Mouse (Mus musculus) myocyte (in vitro differentiated cells): ENCODE results near the gene Ccl8. TPM values are rescaled to one million over a fixed set of nuclear protein-coding genes. Genes with fewer than 3 reads are reported as not detected.

Source experiments
- H3K27me3 ChIP-seq: one replicate; pipeline ENCODE4 v1.6.1; 2011; ENCODE audit not compliant: control insufficient read depth, insufficient read depth, insufficient read length
- H3K36me3 ChIP-seq: one replicate; pipeline ENCODE4 v1.6.1; 2011; ENCODE audit not compliant: control insufficient read depth, insufficient read depth
- H3K4me2 ChIP-seq: one replicate; pipeline ENCODE4 v1.6.1; 2011; ENCODE audit warnings: low read depth, control low read depth
- H3K4me3 ChIP-seq: one replicate; pipeline ENCODE4 v1.5.1; 2011; ENCODE audit warnings: mild to moderate bottlenecking, control low read depth, moderate library complexity
- H3K79me2 ChIP-seq: one replicate; pipeline ENCODE4 v1.6.1; 2011; ENCODE audit not compliant: control insufficient read depth, insufficient read depth
- H3ac ChIP-seq: one replicate; pipeline ENCODE4 v1.6.1; 2011; ENCODE audit not compliant: control insufficient read depth, insufficient read length
- CEBPB ChIP-seq: IDR thresholded peaks from 2 replicates; pipeline ENCODE4 v1.6.1; 2011; ENCODE audit warnings: mild to moderate bottlenecking, moderate library complexity; ENCODE audit not compliant: poor library complexity, insufficient read depth, severe bottlenecking
- E2F4 ChIP-seq: IDR thresholded peaks from one replicate; pipeline ENCODE4 v1.6.1; 2011; ENCODE audit warnings: mild to moderate bottlenecking, control low read depth, moderate library complexity; ENCODE audit not compliant: insufficient read depth
- MAX ChIP-seq: IDR thresholded peaks from one replicate; pipeline ENCODE4 v1.6.1; 2011; ENCODE audit warnings: low read depth, mild to moderate bottlenecking, control low read depth
- MYOD1 ChIP-seq, 3 experiments: IDR thresholded peaks; one replicate each; pipeline ENCODE4 v1.6.1; 2011; ENCODE audit warnings: control low read depth in 2 of 3, low read depth in 2 of 3, mild to moderate bottlenecking in 2 of 3, moderate library complexity in 1 of 3; ENCODE audit not compliant: insufficient read length in 2 of 3, control insufficient read depth in 1 of 3
- MYOG ChIP-seq, 3 experiments: IDR thresholded peaks; one replicate each; pipeline ENCODE4 v1.6.1; 2011; ENCODE audit warnings: control low read depth in 2 of 3, low read depth in 2 of 3, mild to moderate bottlenecking in 2 of 3; ENCODE audit not compliant: insufficient read length in 2 of 3, control insufficient read depth in 1 of 3, insufficient read depth in 1 of 3
- POLR2A ChIP-seq: IDR thresholded peaks from one replicate; pipeline ENCODE4 v1.6.1; 2011; ENCODE audit warnings: low read depth, mild to moderate bottlenecking, control low read depth, moderate library complexity; ENCODE audit not compliant: insufficient read length
- POLR2AphosphoS2 ChIP-seq: IDR thresholded peaks from one replicate; pipeline ENCODE4 v1.6.1; 2011; ENCODE audit warnings: low read depth, control low read depth; ENCODE audit not compliant: insufficient read length
- REST ChIP-seq: IDR thresholded peaks from one replicate; pipeline ENCODE4 v1.6.1; 2011; ENCODE audit warnings: mild to moderate bottlenecking, control low read depth, moderate library complexity; ENCODE audit not compliant: insufficient read depth, insufficient read length
- SRF ChIP-seq: IDR thresholded peaks from one replicate; pipeline ENCODE4 v1.6.1; 2011; ENCODE audit warnings: low read depth; ENCODE audit not compliant: control insufficient read depth, insufficient read length
- TCF12 ChIP-seq: IDR thresholded peaks from one replicate; pipeline ENCODE4 v1.6.1; 2011; ENCODE audit warnings: mild to moderate bottlenecking, control low read depth; ENCODE audit not compliant: poor library complexity, insufficient read depth, severe bottlenecking
- TCF3 ChIP-seq: IDR thresholded peaks from one replicate; pipeline ENCODE4 v1.6.1; 2011; ENCODE audit warnings: low read depth, control low read depth; ENCODE audit not compliant: insufficient read length
- USF1 ChIP-seq: IDR thresholded peaks from one replicate; pipeline ENCODE4 v1.6.1; 2011; ENCODE audit warnings: low read depth, mild to moderate bottlenecking, control low read depth, moderate library complexity
- polyA plus RNA-seq: library from polyadenylated mRNA; unstranded; fragments of >200 nt; fragmentation: generic; extraction: Trizol; gene quantifications from one replicate; pipeline ENCODE4 v1.2.1, GENCODE M21; 2012; ENCODE audit warnings: missing spikeins

The Ccl8 gene
- 1.3 TPM for polyA plus RNA-seq

GRCm38 (mm10) chr11:82114885-82115284, at the start of gene Ccl8:
Gene Ccl8, plus strand, starts transcription at chr11:82115185.
- peak within 1 kb of the TSS; percentile 53 for H3K4me2 ChIP-seq
- H3ac ChIP-seq = no peak within 1 kb of the TSS
- no peak for TF ChIP-seq MAX
- TF ChIP-seq TCF12 = no peak
- no peak within 1 kb of the TSS for H3K4me3 ChIP-seq
- no peaks in the 10 kb centered on the region for H3K36me3 ChIP-seq
- H3K79me2 ChIP-seq = no peaks in the 10 kb centered on the region
- H3K27me3 ChIP-seq = no peaks in the 10 kb centered on the region

- H3K4me3 ChIP-seq = no peak overlapping the region
- peak; percentile 61 for TF ChIP-seq USF1
- no peak for TF ChIP-seq TCF3
- no peak for TF ChIP-seq CEBPB
- peak overlapping the region; percentile 22 for H3K4me2 ChIP-seq
- no peaks in the 10 kb centered on the region for H3K27me3 ChIP-seq
- H3K79me2 ChIP-seq = no peaks in the 10 kb centered on the region
- no peak overlapping the region for H3ac ChIP-seq
- H3K36me3 ChIP-seq = no peaks in the 10 kb centered on the region
These were observed 47.9 kb upstream of the Ccl8 start for GRCm38 (mm10) chr11:82066953-82067571.

- Histone ChIP-seq H3ac (no peak overlapping the region), H3K36me3 (no peaks in the 10 kb centered on the region), H3K4me2 (no peak overlapping the region), H3K79me2 (no peaks in the 10 kb centered on the region), H3K4me3 (no peak overlapping the region), H3K27me3 (no peaks in the 10 kb centered on the region)
- TF ChIP-seq POLR2AphosphoS2 = no peak
- TF ChIP-seq MYOG (IDR thresholded peaks at IDR 0.05; ENCODE audit: control insufficient read depth in 1 of 3, insufficient read depth in 1 of 3, insufficient read length in 2 of 3, low read depth in 2 of 3) = no peak
- TF ChIP-seq USF1 = no peak
- no peak for TF ChIP-seq POLR2A
- no peak for TF ChIP-seq TCF3
- TF ChIP-seq SRF = no peak
- TF ChIP-seq E2F4 = no peak
- no peak for TF ChIP-seq MAX
- no peak for TF ChIP-seq MYOD1 (IDR thresholded peaks at IDR 0.05; ENCODE audit: control insufficient read depth in 1 of 3, insufficient read length in 2 of 3, low read depth in 2 of 3)
- no peak for TF ChIP-seq CEBPB
- TF ChIP-seq TCF12 = no peak
These were observed 43.9 kb upstream of the Ccl8 start for GRCm38 (mm10) chr11:82071076-82071475.

- H3K4me3 ChIP-seq = no peak overlapping the region
These were observed 42.6 kb upstream of the Ccl8 start for GRCm38 (mm10) chr11:82072374-82072773.

GRCm38 (mm10) chr11:82072984-82073383, 42.0 kb upstream of the Ccl8 start:
- no peaks in the 10 kb centered on the region for H3K79me2 ChIP-seq
- H3K36me3 ChIP-seq = no peaks in the 10 kb centered on the region
- H3ac ChIP-seq = no peak overlapping the region
- H3K4me3 ChIP-seq = no peak overlapping the region
- H3K4me2 ChIP-seq = peak overlapping the region; percentile 24
- no peak for TF ChIP-seq POLR2A
- no peak for TF ChIP-seq TCF12
- no peaks in the 10 kb centered on the region for H3K27me3 ChIP-seq

More at GRCm38 (mm10) chr11:82072374-82072773, 42.6 kb upstream of the Ccl8 start:
- no peak for TF ChIP-seq TCF3
- TF ChIP-seq CEBPB = no peak
- TF ChIP-seq POLR2AphosphoS2 = no peak
- no peak for TF ChIP-seq TCF12
- no peak for TF ChIP-seq SRF
- no peak for TF ChIP-seq MAX
- no peak for TF ChIP-seq POLR2A
- Histone ChIP-seq H3K79me2 (no peaks in the 10 kb centered on the region), H3K27me3 (no peaks in the 10 kb centered on the region), H3K4me2 (no peak overlapping the region), H3ac (no peak overlapping the region), H3K36me3 (no peaks in the 10 kb centered on the region)

- H3K27me3 ChIP-seq = no peaks in the 10 kb centered on the region
- no peaks in the 10 kb centered on the region for H3K79me2 ChIP-seq
- H3K4me3 ChIP-seq = no peak overlapping the region
- no peaks in the 10 kb centered on the region for H3K36me3 ChIP-seq
- no peak overlapping the region for H3ac ChIP-seq
- TF ChIP-seq TCF3 (no peak), REST (no peak), MYOD1 (IDR thresholded peaks at IDR 0.05; ENCODE audit: control insufficient read depth in 1 of 3, insufficient read length in 2 of 3, low read depth in 2 of 3) (no peak), E2F4 (no peak), POLR2AphosphoS2 (no peak), CEBPB (no peak), USF1 (no peak), MAX (no peak)
- H3K4me2 ChIP-seq = no peak overlapping the region
These were observed 41.3 kb upstream of the Ccl8 start for GRCm38 (mm10) chr11:82073686-82074085.
